Comparison of ENCODE assay signal across 9 mouse cellular contexts in genomic region chr11:80479425-80479824, GRCm38 (mm10). TPM values are rescaled to one million over a fixed set of nuclear protein-coding genes. Genes with fewer than 3 reads are reported as not detected.
A peak's percentile ranks its signal among the peaks of the same experiment; 100 is the strongest.
DNase-seq lines count a peak whose midpoint lies in the region; ATAC-seq and TF ChIP-seq lines count a peak whose summit lies in the region.
"Had no signal": no experiment of that assay in that cellular context is flagged by ENCODE, and none has a peak within 500 bp of the region (broad histone marks: within the 10 kb centered on the region; RNA-seq: fewer than 3 reads in every experiment).

No protein-coding gene starts in this region.

- peaks cover 4% of the 10 kb centered on the region; the same call in 1 of the 2 replicates for H3K36me3 ChIP-seq in embryonic facial prominence, embryonic 14.5 days (ENCODE audit: control insufficient read depth, insufficient read depth, low read length)
- peaks cover 20% of the 10 kb centered on the region for H3K36me3 ChIP-seq in limb, embryonic 10.5 days

- TF ChIP-seq POLR2A in olfactory bulb, adult 2 months (IDR thresholded peaks at IDR 0.05; ENCODE audit: insufficient read depth, low read depth, low read length), result no peak

- 42% methylated on average over 5 of the region's 5 CpGs for WGBS in embryonic facial prominence, embryonic 14.5 days
- 80% methylated on average over 5 of the region's 5 CpGs for WGBS in limb, embryonic 10.5 days
- WGBS in olfactory bulb, adult 2 months, result 18% methylated on average over 5 of the region's 5 CpGs

- peak overlapping the region; percentile 75 for H3K9ac ChIP-seq in embryonic facial prominence, embryonic 14.5 days (ENCODE audit: low read depth, low read length)

- intact Hi-C loops in left cerebral cortex, postnatal 14 days (cut with DNase I), result loop anchor here (5.0 kb wide), 3 partner anchors 38 to 193 kb away; no protein-coding TSS in a partner anchor

- peak overlapping the region; percentile 80 for H3K4me3 ChIP-seq in embryonic facial prominence, embryonic 14.5 days (ENCODE audit: low read depth, low read length)
- H3K4me3 ChIP-seq in limb, embryonic 10.5 days, result peak overlapping the region; percentile 20; the same call in 1 of the 2 replicates
- H3K4me3 ChIP-seq in olfactory bulb, adult 2 months (ENCODE audit: insufficient read depth, low read depth, low read length), result peak overlapping the region; percentile 96

- peaks cover 20% of the 10 kb centered on the region for H3K4me1 ChIP-seq in embryonic facial prominence, embryonic 14.5 days (ENCODE audit: control insufficient read depth, insufficient read depth, low read length)
- H3K4me1 ChIP-seq in limb, embryonic 10.5 days, result peaks cover 55% of the 10 kb centered on the region
- peaks cover 36% of the 10 kb centered on the region for H3K4me1 ChIP-seq in olfactory bulb, adult 2 months (ENCODE audit: control insufficient read depth, insufficient read depth, low read length)

- no peaks in the 10 kb centered on the region for H3K27me3 ChIP-seq in embryonic facial prominence, embryonic 14.5 days (replicated peaks; ENCODE audit: control insufficient read depth, insufficient read depth, low read length)
- peaks cover 24% of the 10 kb centered on the region; the same call in 1 of the 2 replicates for H3K27me3 ChIP-seq in limb, embryonic 10.5 days (ENCODE audit: low read depth, poor library complexity, severe bottlenecking)

- no peak for TF ChIP-seq CTCF in olfactory bulb, adult 2 months (IDR thresholded peaks at IDR 0.05; ENCODE audit: insufficient read depth, low read depth, low read length)

- H3K9me3 ChIP-seq in embryonic facial prominence, embryonic 14.5 days (ENCODE audit: control insufficient read depth, low read length), result no peaks in the 10 kb centered on the region
- no peaks in the 10 kb centered on the region for H3K9me3 ChIP-seq in limb, embryonic 10.5 days (replicated peaks)

- peak; percentile 50 to 68 for DNase-seq in right cerebral cortex, postnatal 10 days (ENCODE audit: low spot score in 2 of 2)
- DNase-seq in right cerebral cortex, postnatal 4 days, result no peak
- peak; percentile 61 for DNase-seq in embryonic facial prominence, embryonic 14.5 days (ENCODE audit: low spot score)
- DNase-seq in limb, embryonic 10.5 days (ENCODE audit: low spot score), result no peak
- DNase-seq in retina, postnatal 1 day, result no peak
- DNase-seq in left cerebral cortex, postnatal 14 days (ENCODE audit: low spot score in 2 of 2), result no peak
- no peak for DNase-seq in embryo, embryonic 10.5 days (ENCODE audit: low spot score)
- DNase-seq: kidney, postnatal 10 days had no signal

- no peak overlapping the region for H3K27ac ChIP-seq in embryonic facial prominence, embryonic 14.5 days (replicated peaks; ENCODE audit: low read depth, low read length)
- no peak overlapping the region for H3K27ac ChIP-seq in limb, embryonic 10.5 days
- peak overlapping the region; percentile 96 for H3K27ac ChIP-seq in olfactory bulb, adult 2 months (ENCODE audit: insufficient read depth, low read depth, low read length)

- ATAC-seq in embryonic facial prominence, embryonic 14.5 days (ENCODE audit: low read depth), result no peak

- peak overlapping the region; percentile 95 for H3K4me2 ChIP-seq in embryonic facial prominence, embryonic 14.5 days (ENCODE audit: low read depth, low read length)

RNA-seq across cellular contexts. Expression of gene Cdk5r1, which starts 2.6 kb away (rescaled TPM):
- polyA plus RNA-seq in embryonic facial prominence, embryonic 14.5 days (2014; fragmentation: Nextera tagmentation; extraction: Ambion mirVana), result 4.9 and 5.1 TPM in 2 replicates
- 1.4 and 1.6 TPM in 2 replicates for polyA plus RNA-seq in limb, embryonic 10.5 days (2016; fragmentation: Nextera tagmentation; extraction: Ambion mirVana)
- polyA plus RNA-seq in olfactory bulb, adult 2 months (2012; ENCODE audit: insufficient read depth, insufficient read length, low replicate concordance, missing spikeins), result 97.4 and 147 TPM in 2 replicates
- total RNA-seq in left cerebral cortex, postnatal 14 days (2021), result 100 to 1,000 TPM; 359 to 367 TPM

RNA-seq across cellular contexts. Expression of gene Psmd11, which starts 51.0 kb away (rescaled TPM):
- polyA plus RNA-seq in embryonic facial prominence, embryonic 14.5 days (2014; fragmentation: Nextera tagmentation; extraction: Ambion mirVana), result 264 and 294 TPM in 2 replicates
- 362 and 370 TPM in 2 replicates for polyA plus RNA-seq in limb, embryonic 10.5 days (2016; fragmentation: Nextera tagmentation; extraction: Ambion mirVana)
- polyA plus RNA-seq in olfactory bulb, adult 2 months (2012; ENCODE audit: insufficient read depth, insufficient read length, low replicate concordance, missing spikeins), result not detected in 2 replicates
- total RNA-seq in left cerebral cortex, postnatal 14 days (2021), result 100 to 1,000 TPM in 1 of 2 experiments, 10 to 100 TPM in 1; 99.3 to 100 TPM

Comparison
In these comparisons a context has a peak if more than half of its experiments do, and no peak if none do; other contexts are left out.
1. DNase-seq: peak in right cerebral cortex, postnatal 10 days (2 of 2) and embryonic facial prominence, embryonic 14.5 days (single experiment); none in right cerebral cortex, postnatal 4 days (single experiment), limb, embryonic 10.5 days (single experiment), retina, postnatal 1 day (single experiment), left cerebral cortex, postnatal 14 days (0 of 2) and embryo, embryonic 10.5 days (single experiment).
2. H3K4me3 ChIP-seq: peak in every context shown above with its lines; median percentile 96 in olfactory bulb, adult 2 months; 80 in embryonic facial prominence, embryonic 14.5 days; 20 in limb, embryonic 10.5 days.
3. RNA of gene Cdk5r1, which starts 2.6 kb away (polyA plus RNA-seq): 97.4 to 147 TPM in olfactory bulb, adult 2 months; 4.9 to 5.1 TPM in embryonic facial prominence, embryonic 14.5 days and 1.4 to 1.6 TPM in limb, embryonic 10.5 days; every median in the first group is over 10 times any median in the second.